Mouse (Mus musculus): ENCODE results near the gene Irgm1. TPM values are rescaled to one million over a fixed set of nuclear protein-coding genes. Genes with fewer than 3 reads are reported as not detected.
"Not testable (repeated sequence)": the region's sequence is repeated elsewhere in the genome, so short reads cannot be mapped to it uniquely, and the experiment has no call there.

The Irgm1 gene
- 4.6 and 5.4 TPM in 2 replicates for polyA plus RNA-seq (2015; fragmentation: Nextera tagmentation; extraction: Ambion mirVana)

DNA sequence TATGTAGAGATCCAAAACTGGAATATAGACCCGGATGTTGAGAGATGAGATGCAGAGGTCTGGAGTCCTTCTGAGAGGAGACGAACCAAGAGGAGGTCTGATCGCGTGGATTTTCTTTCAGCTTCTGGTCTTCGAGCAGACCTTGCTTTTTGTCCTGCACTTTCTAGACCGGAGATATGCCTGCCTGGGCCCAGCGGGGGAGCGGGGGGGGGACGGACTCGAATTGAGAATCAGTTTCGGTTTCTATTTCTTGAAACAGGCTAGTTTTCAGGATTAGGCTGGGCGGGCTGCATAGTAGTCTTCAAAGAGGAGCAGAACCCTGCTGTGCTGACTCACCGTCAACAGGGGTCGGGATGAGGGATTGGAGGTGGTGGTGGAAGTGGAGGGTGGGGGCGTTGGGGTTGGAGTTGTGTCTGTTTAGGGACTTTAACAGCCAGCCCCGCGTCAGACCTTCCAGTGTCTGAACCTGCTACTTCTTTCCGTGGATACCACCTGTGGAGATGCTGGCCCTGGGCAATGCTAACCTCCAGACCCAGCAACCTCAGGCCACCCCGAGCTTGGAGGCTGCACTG lies at the start of gene Irgm1:
Irgm1 (minus strand) TSS at position 483 of the 572 bp plus-strand sequence.
- peak within 1 kb of the TSS; percentile 65 for H3K9ac ChIP-seq
- WGBS, result 2% methylated on average over 19 of the region's 19 CpGs
- no peaks in the 10 kb centered on the region for H3K9me3 ChIP-seq
- no peaks in the 10 kb centered on the region for H3K36me3 ChIP-seq
- ATAC-seq (ENCODE audit: low FRiP score, low read depth), result peak; percentile 70; the same call in 1 of the 2 replicates
- H3K27ac ChIP-seq, result peak within 1 kb of the TSS; percentile 15; the same call in 1 of the 2 replicates
- H3K27me3 ChIP-seq, result peaks cover 5% of the 10 kb centered on the region
- peaks cover 22% of the 10 kb centered on the region for H3K4me1 ChIP-seq
- peak within 1 kb of the TSS; percentile 80 for H3K4me2 ChIP-seq (replicated peaks)
- H3K4me3 ChIP-seq, result peak within 1 kb of the TSS; percentile 53

DNA sequence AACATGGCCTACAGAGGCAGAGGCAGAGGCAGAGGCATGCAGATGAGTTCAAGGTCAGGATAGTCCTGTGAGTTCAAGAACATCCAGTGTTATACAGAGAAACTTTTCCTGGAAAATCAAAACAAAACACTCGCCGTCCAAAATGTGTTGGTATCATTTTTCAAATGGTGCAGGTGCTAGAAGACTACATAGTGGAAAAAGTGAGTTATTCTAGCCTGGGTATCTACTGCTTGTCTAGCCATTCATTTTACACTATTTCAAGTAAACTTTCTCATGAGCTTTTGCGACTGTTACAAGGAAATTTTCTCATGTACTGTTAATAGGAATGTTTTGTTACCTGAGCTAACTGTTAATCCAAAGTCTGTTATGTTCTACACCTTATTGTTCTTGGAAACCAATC lies 46.9 kb upstream of the Irgm1 start:
- no peak for ATAC-seq (ENCODE audit: low FRiP score, low read depth)
- no peaks in the 10 kb centered on the region for H3K4me1 ChIP-seq
- no peaks in the 10 kb centered on the region for H3K9me3 ChIP-seq
- no peak overlapping the region for H3K4me3 ChIP-seq
- 79% methylated on average over 3 of the region's 3 CpGs for WGBS
- H3K27ac ChIP-seq, result no peak overlapping the region
- no peaks in the 10 kb centered on the region for H3K36me3 ChIP-seq
- no peaks in the 10 kb centered on the region for H3K27me3 ChIP-seq
- no peak overlapping the region for H3K9ac ChIP-seq
- no peak overlapping the region for H3K4me2 ChIP-seq (replicated peaks)

DNA sequence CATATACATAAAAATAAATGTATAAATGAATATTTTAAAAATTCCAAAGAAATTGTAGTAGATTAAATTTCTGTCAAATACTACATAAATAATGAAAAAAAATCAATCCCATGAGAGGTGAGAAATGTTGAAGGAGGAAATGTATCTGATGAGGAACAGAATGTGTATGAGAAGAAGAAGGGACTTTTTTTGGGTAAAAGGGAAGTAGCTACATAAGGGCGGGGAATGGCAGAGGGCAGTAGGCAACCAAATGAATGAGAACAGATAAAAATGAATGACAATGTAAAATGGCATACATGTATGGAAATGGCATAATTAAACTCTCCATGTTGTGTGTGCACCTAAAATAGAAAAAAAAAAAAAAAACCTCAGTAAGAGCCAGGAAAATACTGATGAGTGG lies 42.1 kb upstream of the Irgm1 start:
- ATAC-seq (ENCODE audit: low FRiP score, low read depth), result no peak

DNA sequence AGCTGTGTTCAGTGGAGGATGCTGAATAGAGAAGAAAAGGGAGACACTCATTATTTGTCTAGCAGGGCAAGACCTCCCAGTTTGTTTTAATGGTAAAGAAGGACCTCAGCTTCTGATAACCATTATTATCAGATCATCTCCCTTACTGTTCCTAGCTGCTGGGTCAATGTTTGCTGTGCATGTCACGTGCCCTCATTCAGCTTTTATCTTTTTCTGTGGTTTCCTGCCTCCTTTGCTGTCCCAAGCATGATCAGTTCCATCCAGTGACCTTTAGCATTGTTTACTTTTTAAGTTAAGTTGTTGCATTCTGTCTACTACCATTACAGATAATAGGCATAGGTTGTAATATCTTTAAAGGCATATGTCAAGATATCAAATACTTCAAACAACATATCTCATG lies 37.0 kb upstream of the Irgm1 start:
- Histone ChIP-seq H3K27ac (no peak overlapping the region), H3K36me3 (no peaks in the 10 kb centered on the region), H3K9me3 (no peaks in the 10 kb centered on the region), H3K4me2 (replicated peaks) (no peak overlapping the region), H3K27me3 (no peaks in the 10 kb centered on the region), H3K4me1 (no peaks in the 10 kb centered on the region), H3K4me3 (no peak overlapping the region), H3K9ac (no peak overlapping the region)
- ATAC-seq (ENCODE audit: low FRiP score, low read depth), result no peak
- WGBS, result 64% methylated on average over 1 of the region's 1 CpGs

More for the DNA sequence above, 42.1 kb upstream of the Irgm1 start:
- H3K9ac ChIP-seq, result no peak overlapping the region
- no peak overlapping the region for H3K27ac ChIP-seq
- H3K4me3 ChIP-seq, result no peak overlapping the region
- no peaks in the 10 kb centered on the region for H3K9me3 ChIP-seq
- H3K27me3 ChIP-seq, result no peaks in the 10 kb centered on the region
- H3K4me1 ChIP-seq, result no peaks in the 10 kb centered on the region
- H3K36me3 ChIP-seq, result no peaks in the 10 kb centered on the region
- WGBS, result 93% methylated on average over 1 of the region's 1 CpGs
- H3K4me2 ChIP-seq (replicated peaks), result no peak overlapping the region

DNA sequence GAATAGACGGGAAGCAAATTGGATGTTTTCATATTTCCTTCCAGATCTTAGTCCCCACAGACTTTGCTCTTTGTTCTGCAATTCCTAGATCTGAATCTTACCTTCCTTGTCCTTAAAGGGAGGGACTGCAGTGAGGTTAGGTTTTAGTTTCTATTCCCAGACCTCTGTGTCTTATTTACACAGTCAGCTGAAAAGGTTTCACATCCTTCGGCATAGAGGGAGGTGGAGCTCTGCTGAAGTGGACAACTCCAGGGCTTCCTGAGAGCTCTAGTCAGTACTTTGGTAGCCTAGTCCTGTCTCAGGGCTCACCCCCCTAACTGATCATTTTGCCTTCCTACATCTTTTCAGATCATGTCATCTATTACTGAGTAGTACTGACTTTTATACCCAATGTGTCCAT lies 30.5 kb upstream of the Irgm1 start, which contains the start of gene Gm5431:
Gm5431 (minus strand) TSS at position 194 of the 400 bp plus-strand sequence.
- Histone ChIP-seq H3K4me2 (replicated peaks) (no peak within 1 kb of the TSS), H3K9me3 (no peaks in the 10 kb centered on the region), H3K27me3 (no peaks in the 10 kb centered on the region), H3K9ac (no peak within 1 kb of the TSS), H3K4me1 (no peaks in the 10 kb centered on the region), H3K4me3 (no peak within 1 kb of the TSS), H3K27ac (no peak within 1 kb of the TSS), H3K36me3 (no peaks in the 10 kb centered on the region)
- 78% methylated on average over 2 of the region's 2 CpGs for WGBS
- no peak for ATAC-seq (ENCODE audit: low FRiP score, low read depth)

DNA sequence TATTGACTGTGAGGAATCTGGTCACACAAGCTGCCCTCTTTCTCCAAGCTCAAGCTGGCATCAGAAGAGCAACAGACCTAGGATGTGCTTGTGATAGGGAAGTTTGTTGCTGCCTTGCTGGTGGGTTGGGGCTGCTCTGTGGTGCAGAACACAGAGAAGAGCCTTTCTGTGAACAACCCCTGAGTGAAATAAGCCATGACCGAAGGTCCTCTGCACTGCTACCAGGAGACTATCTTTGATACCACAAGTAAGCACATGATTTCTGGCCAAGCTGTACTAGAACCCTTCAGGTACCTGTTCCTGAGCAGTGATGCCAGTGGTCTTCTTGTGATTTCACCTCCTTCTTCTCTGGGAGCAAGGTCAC lies 30.1 kb upstream of the Irgm1 start:
- WGBS, result 95% methylated on average over 1 of the region's 1 CpGs

DNA sequence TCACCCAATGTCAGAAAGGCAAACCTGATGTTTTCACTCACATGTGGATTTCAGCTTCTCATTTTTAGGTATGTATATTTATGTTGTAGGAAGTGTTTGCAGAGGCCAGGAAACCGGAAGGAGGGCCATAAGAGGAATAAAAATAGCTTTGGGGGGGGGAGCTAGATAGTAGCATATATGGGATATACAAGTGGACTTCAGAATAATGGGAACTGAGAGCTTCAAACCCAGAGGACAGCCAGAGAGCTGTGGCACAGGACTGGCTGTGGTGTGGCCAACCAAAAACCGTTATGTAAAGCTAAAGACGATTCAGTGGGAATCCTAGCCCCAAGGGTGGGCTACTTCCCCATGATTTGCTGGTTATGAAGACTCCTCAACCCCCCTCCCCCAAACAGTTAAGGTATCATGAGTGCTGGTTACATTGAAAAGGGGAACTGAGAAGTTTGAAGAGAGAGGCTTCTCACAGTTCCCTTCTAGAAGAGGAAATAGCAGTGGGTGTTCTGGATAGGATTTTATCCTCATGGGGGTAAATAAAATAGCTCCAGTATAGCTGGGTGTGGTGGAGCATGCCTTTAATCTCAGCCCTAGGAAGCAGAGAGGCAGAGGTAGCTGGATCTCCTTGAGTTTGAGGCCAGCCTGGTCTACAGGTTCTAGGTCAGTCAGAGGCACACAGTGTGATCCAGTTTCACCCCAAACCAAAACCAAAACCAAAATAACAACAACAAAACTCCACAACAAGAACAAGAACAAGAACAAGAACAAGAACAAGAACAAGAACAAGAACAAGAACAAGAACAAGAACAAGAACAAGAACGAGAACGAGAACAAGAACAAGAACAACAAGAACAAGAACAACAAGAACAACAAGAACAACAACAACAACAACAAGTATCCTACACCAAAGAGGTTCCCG lies 29.4 kb upstream of the Irgm1 start:
- not testable (repeated sequence) for H3K9ac ChIP-seq; H3K9me3 ChIP-seq; H3K4me2 ChIP-seq (replicated peaks); ATAC-seq (ENCODE audit: low FRiP score, low read depth); H3K36me3 ChIP-seq; H3K27me3 ChIP-seq; H3K4me3 ChIP-seq; H3K27ac ChIP-seq; H3K4me1 ChIP-seq
- WGBS, result 82% methylated on average over 6 of the region's 6 CpGs

More for the DNA sequence above, 30.1 kb upstream of the Irgm1 start:
- H3K27me3 ChIP-seq; H3K4me1 ChIP-seq; H3K9me3 ChIP-seq; ATAC-seq (ENCODE audit: low FRiP score, low read depth); H3K36me3 ChIP-seq; H3K4me2 ChIP-seq (replicated peaks); H3K9ac ChIP-seq; H3K4me3 ChIP-seq; H3K27ac ChIP-seq: not testable (repeated sequence)

DNA sequence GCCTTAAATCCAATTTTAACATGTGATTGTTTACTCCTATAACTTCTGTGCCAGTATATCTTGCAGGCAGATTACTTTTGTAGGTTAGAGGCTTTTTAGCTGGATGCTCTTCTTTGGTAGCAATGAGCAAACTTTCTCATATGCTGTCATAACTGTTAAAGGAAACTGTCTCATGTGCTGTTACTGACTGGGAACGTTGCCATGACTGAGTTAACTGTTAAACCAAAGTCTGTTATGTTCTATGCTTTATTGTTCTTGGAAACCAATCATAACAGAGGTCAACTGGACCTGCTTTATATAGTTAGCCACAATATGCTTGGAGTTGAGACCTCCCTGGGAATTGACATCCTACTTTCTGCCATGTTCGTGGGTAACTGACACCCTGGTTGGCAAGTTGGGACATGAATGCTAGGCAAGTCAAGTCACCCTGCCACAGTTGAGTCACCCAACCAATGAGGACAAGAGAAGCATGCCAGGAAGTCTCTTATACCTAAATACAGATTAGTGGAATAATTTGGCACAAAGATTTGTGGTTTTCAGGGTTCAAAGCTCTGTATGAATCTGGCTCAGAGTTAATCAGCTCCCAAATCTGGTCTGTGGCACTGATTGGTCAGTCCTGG lies 27.4 kb upstream of the Irgm1 start:
- 78% methylated on average over 2 of the region's 2 CpGs for WGBS

DNA sequence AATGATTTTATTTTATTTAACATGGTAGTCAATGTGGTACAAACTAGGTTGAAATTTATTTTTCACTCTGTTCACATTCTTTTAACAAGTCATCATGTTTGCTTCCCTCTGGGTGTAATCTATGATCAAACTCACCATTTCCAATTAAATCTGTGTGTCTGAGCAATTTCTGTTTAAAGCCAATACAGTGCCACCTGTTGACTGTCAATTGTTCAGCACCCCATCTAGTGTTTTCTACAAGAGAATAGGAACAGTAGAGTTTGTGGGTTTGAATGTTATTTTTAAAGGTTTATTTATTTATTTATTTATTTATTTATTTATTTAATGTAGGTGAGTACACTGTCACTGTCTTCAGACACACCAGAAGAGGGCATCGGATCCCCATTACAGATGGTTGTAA lies 5.2 kb upstream of the Irgm1 start:
- 97% methylated on average over 1 of the region's 1 CpGs for WGBS
- no peak overlapping the region for H3K4me3 ChIP-seq
- no peak for ATAC-seq (ENCODE audit: low FRiP score, low read depth)
- peaks cover 5% of the 10 kb centered on the region for H3K27me3 ChIP-seq
- no peak overlapping the region for H3K9ac ChIP-seq
- peaks cover 8% of the 10 kb centered on the region; the same call in 1 of the 2 replicates for H3K4me1 ChIP-seq
- no peaks in the 10 kb centered on the region for H3K9me3 ChIP-seq
- H3K27ac ChIP-seq, result no peak overlapping the region
- no peaks in the 10 kb centered on the region for H3K36me3 ChIP-seq
- no peak overlapping the region for H3K4me2 ChIP-seq (replicated peaks)

More for the DNA sequence above, 27.4 kb upstream of the Irgm1 start:
- Histone ChIP-seq H3K4me2 (replicated peaks) (no peak overlapping the region), H3K36me3 (no peaks in the 10 kb centered on the region), H3K27ac (no peak overlapping the region), H3K9ac (no peak overlapping the region), H3K4me3 (no peak overlapping the region), H3K4me1 (no peaks in the 10 kb centered on the region), H3K27me3 (no peaks in the 10 kb centered on the region), H3K9me3 (no peaks in the 10 kb centered on the region)
- no peak for ATAC-seq (ENCODE audit: low FRiP score, low read depth)

DNA sequence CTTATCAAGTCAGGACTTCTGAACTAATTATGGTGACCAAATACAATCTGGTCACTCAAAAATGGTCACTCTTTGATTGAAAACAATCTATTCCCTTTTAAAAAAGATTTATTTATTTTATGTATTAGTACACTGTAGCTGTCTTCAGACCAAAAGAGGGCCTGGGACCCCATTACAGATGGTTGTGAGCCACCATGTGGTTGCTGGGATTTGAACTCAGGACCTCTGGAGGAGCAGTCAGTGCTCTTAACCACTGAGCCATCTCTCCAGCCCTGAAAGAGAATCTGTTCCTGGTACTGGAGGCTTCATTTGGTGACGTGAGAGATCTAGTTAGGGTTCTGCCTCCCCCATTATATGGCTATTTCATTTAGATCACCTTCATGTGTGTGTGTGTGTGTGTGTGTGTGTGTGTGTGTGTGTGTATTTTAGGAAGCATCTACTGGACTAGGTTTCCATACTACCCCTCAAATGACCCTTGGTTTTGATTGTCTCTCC lies 3.9 kb upstream of the Irgm1 start:
- 71% methylated on average over 1 of the region's 1 CpGs for WGBS

DNA sequence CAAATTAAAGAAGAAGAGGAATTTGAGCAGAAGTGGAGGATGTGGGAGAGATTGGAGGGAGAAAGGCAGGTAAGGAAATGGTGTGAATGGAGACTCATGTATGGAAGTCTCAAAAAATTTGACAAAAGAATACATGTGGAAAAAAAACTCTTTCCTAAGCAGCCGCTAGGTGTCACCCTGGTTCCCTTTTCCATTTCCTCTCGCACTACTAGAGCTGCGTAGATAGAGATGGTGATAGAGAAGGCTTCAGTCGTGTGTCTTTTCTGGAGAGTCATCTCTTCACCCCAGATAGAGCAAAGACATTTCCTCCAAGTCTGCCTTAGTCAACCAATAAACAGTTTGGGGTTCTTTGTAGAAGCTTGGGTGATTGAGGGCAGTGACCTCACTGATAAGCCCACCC lies 3.0 kb upstream of the Irgm1 start:
- Histone ChIP-seq H3K36me3 (no peaks in the 10 kb centered on the region), H3K27me3 (peaks cover 5% of the 10 kb centered on the region), H3K9me3 (no peaks in the 10 kb centered on the region), H3K4me1 (peaks cover 17% of the 10 kb centered on the region), H3K27ac (no peak overlapping the region), H3K4me2 (replicated peaks) (no peak overlapping the region), H3K9ac (no peak overlapping the region), H3K4me3 (no peak overlapping the region)
- ATAC-seq (ENCODE audit: low FRiP score, low read depth), result 0 out of 2 replicates have a peak, but pooled peaks have one; percentile 46
- WGBS, result 1% methylated on average over 4 of the region's 4 CpGs

More for the DNA sequence above, 3.9 kb upstream of the Irgm1 start:
- H3K36me3 ChIP-seq; H3K9me3 ChIP-seq; ATAC-seq (ENCODE audit: low FRiP score, low read depth); H3K4me3 ChIP-seq; H3K4me2 ChIP-seq (replicated peaks); H3K27ac ChIP-seq; H3K9ac ChIP-seq; H3K27me3 ChIP-seq: not testable (repeated sequence)
- H3K4me1 ChIP-seq, result peaks cover 12% of the 10 kb centered on the region

Data from limb, embryonic 13.5 days (tissue).